Mouse (Mus musculus) liver, embryonic 13.5 days (tissue): ENCODE data around the gene Agbl3. TPM values are rescaled to one million over a fixed set of nuclear protein-coding genes. Genes with fewer than 3 reads are reported as not detected.

Experiments
- ATAC-seq: fragments of 200-750 bp; cut with Nextera tagmentation; 2 replicates; pipeline ENCODE4 v1.8.0; 2017; ENCODE audit warnings: low read depth, mild to moderate bottlenecking, moderate number of reproducible peaks, moderate library complexity
- DNase-seq: peaks from one replicate; pipeline ENCODE4 v3.0.0; 2022
- H3K27ac ChIP-seq: fragments of 300-500 bp; sonication (generic); 2 replicates; pipeline ENCODE4 v1.5.1; 2015; ENCODE audit warnings: moderate library complexity, mild to moderate bottlenecking, inconsistent platforms
- H3K27me3 ChIP-seq: fragments of 300-500 bp; sonication (generic); 2 replicates; pipeline ENCODE4 v1.6.1; 2015; ENCODE audit warnings: mild to moderate bottlenecking, inconsistent platforms
- H3K36me3 ChIP-seq: fragments of 300-500 bp; sonication (generic); 2 replicates; pipeline ENCODE4 v1.6.1; 2015; ENCODE audit warnings: mild to moderate bottlenecking, inconsistent platforms
- H3K4me1 ChIP-seq: fragments of 300-500 bp; sonication (generic); replicated peaks from 2 replicates; pipeline ENCODE4 v1.6.1; 2015; ENCODE audit warnings: inconsistent platforms
- H3K4me2 ChIP-seq: fragments of 300-500 bp; sonication (generic); 2 replicates; pipeline ENCODE4 v1.6.1; 2015; ENCODE audit warnings: inconsistent platforms, mild to moderate bottlenecking, moderate library complexity
- H3K4me3 ChIP-seq: fragments of 300-500 bp; sonication (generic); replicated peaks from 2 replicates; pipeline ENCODE4 v1.5.1; 2015; ENCODE audit warnings: mild to moderate bottlenecking, inconsistent platforms
- H3K9ac ChIP-seq: fragments of 300-500 bp; sonication (generic); 2 replicates; pipeline ENCODE4 v1.6.1; 2015; ENCODE audit warnings: mild to moderate bottlenecking, inconsistent platforms
- H3K9me3 ChIP-seq: fragments of 300-500 bp; sonication (generic); replicated peaks from 2 replicates; pipeline ENCODE4 v1.6.1; 2016; ENCODE audit warnings: inconsistent platforms
- WGBS: fragments of 180-500 bp; shearing (Covaris S2); methylation state at CpG from one replicate; pipeline ENCODE4 v1.1.7; 2015; ENCODE audit not compliant: insufficient replicate concordance; 5-methylcytosine and 5-hydroxymethylcytosine counted together
- polyA plus RNA-seq: library from polyadenylated mRNA; unstranded; fragments of >200 nt; fragmentation: Nextera tagmentation; extraction: Ambion mirVana; gene quantifications from 2 replicates; pipeline ENCODE4 v1.2.1, GENCODE M21; 2015

The Agbl3 gene
- polyA plus RNA-seq, 1 experiment from 2014 or later = 3.7 TPM

DNA sequence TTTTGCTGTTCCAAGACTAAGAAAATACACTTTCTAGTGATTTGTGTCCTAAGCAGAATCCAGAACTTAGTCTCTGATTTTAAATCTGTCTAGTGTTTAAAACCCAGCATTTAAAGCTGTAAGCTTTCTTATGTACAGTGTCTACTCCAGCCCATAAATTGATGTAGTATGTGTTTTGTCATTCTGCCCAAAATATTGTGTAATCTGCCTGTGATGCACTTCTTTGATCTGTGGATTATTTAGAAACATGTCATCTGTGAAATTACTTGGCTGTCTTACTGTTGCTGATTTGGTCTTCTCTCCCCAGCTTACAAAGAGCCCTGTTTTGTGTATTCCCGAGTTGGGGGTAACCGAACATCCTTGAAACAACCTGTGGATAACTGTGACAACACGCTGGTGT, 17.7 kb downstream of the Agbl3 start:
- Histone ChIP-seq H3K4me1 (peaks cover 5% of the 10 kb centered on the region), H3K4me2 (no peak overlapping the region), H3K9me3 (no peaks in the 10 kb centered on the region), H3K27ac (no peak overlapping the region), H3K27me3 (no peaks in the 10 kb centered on the region), H3K36me3 (no peaks in the 10 kb centered on the region), H3K9ac (no peak overlapping the region), H3K4me3 (no peak overlapping the region)
- DNase-seq (no peak), ATAC-seq (no peak)
- WGBS = 73% methylated on average over 3 of the region's 3 CpGs

DNA sequence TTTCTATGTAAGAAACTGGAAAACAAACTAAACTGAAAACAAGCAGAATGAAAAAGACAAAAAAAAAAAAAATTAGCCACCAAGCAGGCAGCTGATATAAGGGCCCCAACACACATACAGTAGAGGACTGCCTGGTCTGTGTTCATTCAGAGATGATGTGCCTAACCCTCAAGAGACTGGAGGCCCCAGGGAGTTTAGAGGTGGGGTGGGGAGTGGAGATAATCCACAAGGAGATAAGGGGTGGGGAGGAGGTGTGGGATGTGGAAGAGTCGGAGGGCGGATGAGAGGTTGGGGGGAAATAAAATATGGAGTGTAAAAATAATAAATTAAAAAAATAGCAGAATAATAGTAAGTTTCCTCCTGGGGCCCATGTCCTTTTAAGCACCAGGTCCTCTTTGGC, 25.4 kb downstream of the Agbl3 start:
- H3K9ac ChIP-seq = no peak overlapping the region
- no peaks in the 10 kb centered on the region for H3K9me3 ChIP-seq
- ATAC-seq (peak; percentile 99), DNase-seq (peak; percentile 45)
- 0 out of 2 replicates have a peak overlapping the region, but pooled peaks have one; percentile 14 for H3K4me2 ChIP-seq
- H3K4me1 ChIP-seq = peaks cover 20% of the 10 kb centered on the region
- H3K27me3 ChIP-seq = no peaks in the 10 kb centered on the region
- no peaks in the 10 kb centered on the region for H3K36me3 ChIP-seq
- WGBS = 6% methylated on average over 2 of the region's 2 CpGs
- peak overlapping the region; percentile 75; the same call in 1 of the 2 replicates for H3K27ac ChIP-seq
- no peak overlapping the region for H3K4me3 ChIP-seq

DNA sequence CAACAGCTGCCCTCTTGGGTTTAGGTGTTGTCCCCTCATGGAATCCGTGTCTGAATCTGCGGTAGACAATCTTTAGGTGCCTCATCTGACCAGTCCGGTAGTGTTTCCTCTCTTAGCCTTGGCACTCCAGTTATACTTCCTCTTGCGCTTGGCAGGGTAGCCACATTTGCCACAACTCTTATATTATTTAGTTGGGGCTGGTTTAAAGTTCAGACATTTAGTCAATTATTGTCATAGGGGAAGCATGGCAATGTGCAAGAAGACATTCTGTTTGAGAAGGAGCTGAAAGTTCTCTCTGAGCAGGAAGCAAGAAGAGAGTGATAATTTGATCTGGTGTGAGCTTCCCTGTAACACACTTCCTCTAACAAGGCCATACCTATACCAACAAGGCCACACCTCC, 30.4 kb downstream of the Agbl3 start:
- H3K9me3 ChIP-seq = no peaks in the 10 kb centered on the region
- H3K4me2 ChIP-seq = no peak overlapping the region
- no peak for ATAC-seq
- DNase-seq = no peak
- H3K27me3 ChIP-seq = no peaks in the 10 kb centered on the region
- WGBS = 38% methylated on average over 4 of the region's 4 CpGs
- no peaks in the 10 kb centered on the region for H3K36me3 ChIP-seq
- H3K4me1 ChIP-seq = peaks cover 10% of the 10 kb centered on the region
- no peak overlapping the region for H3K4me3 ChIP-seq
- no peak overlapping the region for H3K9ac ChIP-seq
- H3K27ac ChIP-seq = no peak overlapping the region

DNA sequence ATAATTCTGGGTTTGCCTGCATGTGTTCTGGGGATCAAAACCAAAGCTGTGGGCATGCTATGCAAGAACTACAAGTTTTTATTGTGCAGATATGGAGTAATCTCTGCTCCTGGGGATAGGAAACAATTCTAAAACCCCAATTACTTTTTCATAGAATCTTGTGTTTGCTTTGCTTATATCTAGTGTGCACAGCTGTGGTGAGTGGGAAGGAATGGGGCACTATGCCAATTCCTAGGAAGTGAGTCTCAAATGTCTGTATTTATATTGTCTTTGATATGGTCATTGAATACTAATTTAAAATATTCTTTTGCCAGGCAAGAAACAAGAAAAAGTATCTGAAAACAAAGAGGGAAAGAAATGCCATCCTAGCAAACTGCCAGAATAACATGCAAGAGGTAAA, 44.2 kb downstream of the Agbl3 start:
- H3K27me3 ChIP-seq = no peaks in the 10 kb centered on the region
- no peak overlapping the region for H3K4me2 ChIP-seq
- H3K9me3 ChIP-seq = no peaks in the 10 kb centered on the region
- H3K9ac ChIP-seq = no peak overlapping the region
- H3K4me1 ChIP-seq = no peaks in the 10 kb centered on the region
- ATAC-seq (no peak), DNase-seq (no peak)
- H3K27ac ChIP-seq = no peak overlapping the region
- no peaks in the 10 kb centered on the region for H3K36me3 ChIP-seq
- no peak overlapping the region for H3K4me3 ChIP-seq

DNA sequence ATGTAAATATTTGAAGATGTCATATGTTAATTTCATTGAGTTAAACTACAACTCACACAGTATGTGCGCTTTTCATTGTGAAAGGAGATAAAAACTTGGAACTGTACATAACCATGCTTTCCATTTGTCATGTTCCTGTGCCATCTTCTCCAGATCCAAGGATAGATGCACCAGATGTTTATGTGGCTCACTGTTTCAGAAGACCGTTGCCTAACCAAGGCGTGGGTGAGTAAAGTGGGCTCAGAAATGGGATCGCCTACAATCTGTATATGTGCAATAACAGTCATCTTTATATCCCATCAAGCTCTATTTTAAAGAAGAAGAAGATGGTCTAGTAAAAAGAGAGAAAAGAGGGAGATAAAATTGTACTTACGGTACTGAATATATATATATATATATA, 52.1 kb downstream of the Agbl3 start:
- Histone ChIP-seq H3K36me3 (no peaks in the 10 kb centered on the region), H3K4me2 (no peak overlapping the region), H3K9ac (no peak overlapping the region), H3K4me1 (peaks cover 4% of the 10 kb centered on the region; the same call in 1 of the 2 replicates), H3K27me3 (no peaks in the 10 kb centered on the region), H3K9me3 (no peaks in the 10 kb centered on the region), H3K27ac (no peak overlapping the region), H3K4me3 (no peak overlapping the region)
- ATAC-seq (no peak), DNase-seq (no peak)
- 82% methylated on average over 5 of the region's 5 CpGs for WGBS

DNA sequence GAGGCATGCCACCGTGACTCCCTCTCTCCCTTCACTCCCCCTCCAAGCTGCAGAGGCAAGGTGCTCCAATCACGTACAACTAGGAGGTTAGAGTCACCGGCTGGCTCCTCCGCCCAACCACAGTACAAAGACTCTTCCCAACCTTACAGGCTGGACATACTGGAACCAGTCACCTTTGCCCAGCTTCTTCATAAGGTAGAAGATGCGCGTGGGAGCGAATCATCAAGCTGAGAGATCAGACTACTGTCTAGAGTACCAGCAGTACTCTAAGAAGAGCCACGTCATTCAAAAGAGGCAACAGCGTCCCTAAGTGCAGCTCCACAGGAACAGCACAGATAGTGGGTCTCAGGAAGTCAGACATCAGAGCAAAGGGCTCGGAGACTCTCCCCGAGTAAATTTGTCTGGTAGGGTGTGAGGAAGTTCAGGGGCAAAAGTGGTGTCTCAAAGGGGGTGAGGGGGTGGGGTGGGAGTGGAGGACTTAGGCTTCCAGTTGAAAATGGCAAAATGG, 81.4 kb downstream of the Agbl3 start:
- ATAC-seq (no peak), DNase-seq (no peak)
- H3K4me3 ChIP-seq = no peak overlapping the region
- no peaks in the 10 kb centered on the region for H3K9me3 ChIP-seq
- peaks cover 44% of the 10 kb centered on the region for H3K4me1 ChIP-seq
- WGBS = 62% methylated on average over 11 of the region's 11 CpGs
- no peaks in the 10 kb centered on the region for H3K27me3 ChIP-seq
- H3K27ac ChIP-seq = no peak overlapping the region
- no peak overlapping the region for H3K9ac ChIP-seq
- no peaks in the 10 kb centered on the region for H3K36me3 ChIP-seq
- H3K4me2 ChIP-seq = peak overlapping the region; percentile 69; the same call in 1 of the 2 replicates

DNA sequence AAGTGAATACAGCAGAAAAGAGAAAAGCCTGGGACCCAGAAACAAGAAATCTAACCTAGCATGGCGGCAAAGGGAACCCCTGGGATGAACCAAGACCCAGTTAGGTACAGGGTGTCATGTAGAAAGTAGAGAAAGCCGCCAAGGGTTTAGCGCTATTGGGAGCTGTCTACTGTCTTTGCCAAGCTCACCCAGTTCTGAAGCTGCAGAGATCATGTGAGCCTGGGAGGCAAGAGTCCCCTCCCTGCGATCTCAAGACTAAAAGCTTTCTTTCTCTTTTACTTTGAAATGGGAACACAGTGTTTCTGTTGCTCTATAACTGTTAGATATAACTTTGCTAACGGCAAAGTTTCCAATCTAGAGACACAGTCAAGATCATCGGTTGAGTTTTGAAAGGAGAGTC, 82.1 kb downstream of the Agbl3 start:
- H3K27ac ChIP-seq = peak overlapping the region; percentile 78
- peaks cover 52% of the 10 kb centered on the region for H3K4me1 ChIP-seq
- WGBS = 71% methylated on average over 6 of the region's 6 CpGs
- H3K9me3 ChIP-seq = no peaks in the 10 kb centered on the region
- peak overlapping the region; percentile 66 for H3K9ac ChIP-seq
- peak overlapping the region; percentile 69 for H3K4me2 ChIP-seq
- DNase-seq (no peak), ATAC-seq (no peak)
- no peaks in the 10 kb centered on the region for H3K36me3 ChIP-seq
- H3K4me3 ChIP-seq = peak overlapping the region; percentile 46
- H3K27me3 ChIP-seq = no peaks in the 10 kb centered on the region

DNA sequence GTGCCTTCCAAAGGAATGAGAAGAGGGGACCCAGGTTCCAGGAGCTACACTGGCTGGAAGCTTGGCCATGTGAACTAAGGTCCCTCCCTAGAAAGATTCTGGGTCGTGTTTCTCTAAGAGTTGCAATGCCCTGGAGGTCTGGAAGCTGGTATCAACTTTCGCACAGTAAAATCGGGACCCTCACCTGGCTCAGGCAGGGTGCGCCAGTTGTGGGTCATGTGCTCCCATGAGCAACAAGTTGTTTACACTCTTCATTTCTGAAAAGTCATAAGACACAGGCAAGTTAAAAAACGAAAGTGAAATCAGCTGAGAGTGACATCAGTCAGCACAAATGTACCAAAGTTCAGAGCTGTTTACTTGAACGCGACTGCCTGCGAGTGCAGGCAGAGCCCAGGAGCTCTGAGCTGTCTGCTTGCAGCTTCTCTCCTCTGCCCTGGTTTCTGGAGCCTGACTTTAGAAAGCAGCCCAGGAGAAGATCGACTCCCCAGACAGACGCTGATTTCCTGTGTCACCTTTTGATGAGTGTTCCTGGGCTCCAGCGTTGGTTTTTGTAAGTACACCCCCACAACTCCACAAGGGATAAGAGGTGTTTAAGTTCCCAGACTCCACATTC, 82.7 kb downstream of the Agbl3 start, which contains the start of gene Tmem140:
Gene Tmem140, plus strand, starts transcription at position 356 of the 613 bp plus-strand sequence.
- Histone ChIP-seq H3K9ac (peak within 1 kb of the TSS; percentile 66), H3K9me3 (no peaks in the 10 kb centered on the region), H3K27me3 (no peaks in the 10 kb centered on the region), H3K4me1 (peaks cover 57% of the 10 kb centered on the region), H3K36me3 (no peaks in the 10 kb centered on the region), H3K4me3 (peak within 1 kb of the TSS; percentile 46), H3K27ac (peak within 1 kb of the TSS; percentile 78), H3K4me2 (peak within 1 kb of the TSS; percentile 69)
- peak; percentile 62 for ATAC-seq
- DNase-seq = no peak
- WGBS = 21% methylated on average over 11 of the region's 11 CpGs

DNA sequence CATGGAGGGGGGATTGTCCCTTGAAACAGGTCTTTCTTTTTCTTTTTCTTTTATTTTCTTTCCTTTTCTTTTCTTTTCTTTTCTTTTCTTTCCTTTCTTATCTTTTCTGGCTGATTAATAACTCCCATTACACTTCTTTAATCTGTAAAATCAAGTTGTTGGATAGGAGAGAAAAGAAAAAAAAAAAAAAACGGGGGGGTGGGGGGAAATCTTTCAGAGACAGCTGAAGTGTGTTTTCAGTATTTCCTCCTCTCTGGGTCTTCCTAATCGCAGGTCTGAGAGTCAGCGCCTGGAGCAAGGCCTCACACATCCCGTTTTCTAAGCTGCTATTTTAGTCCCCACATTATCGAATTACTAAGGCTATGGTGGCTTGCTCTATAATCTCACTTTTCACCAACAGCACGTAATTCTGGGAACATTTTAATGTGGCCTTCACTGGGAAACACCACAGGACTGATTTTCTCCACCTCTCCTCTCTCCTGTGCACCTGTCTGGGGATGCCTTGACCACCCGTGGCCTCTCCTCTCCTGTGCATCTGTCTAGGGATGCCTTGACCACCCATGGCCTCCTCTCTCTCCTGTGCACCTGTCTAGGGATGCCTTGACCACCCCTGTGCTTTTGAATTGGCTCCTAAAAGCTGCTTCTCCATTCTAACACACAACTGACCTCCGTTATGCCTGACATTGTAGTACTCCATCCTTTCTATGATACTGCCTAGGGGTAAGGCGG, 83.7 kb downstream of the Agbl3 start:
- no peaks in the 10 kb centered on the region for H3K36me3 ChIP-seq
- no peak overlapping the region for H3K27ac ChIP-seq
- H3K9me3 ChIP-seq = no peaks in the 10 kb centered on the region
- H3K27me3 ChIP-seq = no peaks in the 10 kb centered on the region
- DNase-seq (no peak), ATAC-seq (no peak)
- H3K9ac ChIP-seq = no peak overlapping the region
- WGBS = 42% methylated on average over 9 of the region's 9 CpGs
- no peak overlapping the region for H3K4me3 ChIP-seq
- H3K4me1 ChIP-seq = peaks cover 67% of the 10 kb centered on the region
- peak overlapping the region; percentile 17; the same call in 1 of the 2 replicates for H3K4me2 ChIP-seq

DNA sequence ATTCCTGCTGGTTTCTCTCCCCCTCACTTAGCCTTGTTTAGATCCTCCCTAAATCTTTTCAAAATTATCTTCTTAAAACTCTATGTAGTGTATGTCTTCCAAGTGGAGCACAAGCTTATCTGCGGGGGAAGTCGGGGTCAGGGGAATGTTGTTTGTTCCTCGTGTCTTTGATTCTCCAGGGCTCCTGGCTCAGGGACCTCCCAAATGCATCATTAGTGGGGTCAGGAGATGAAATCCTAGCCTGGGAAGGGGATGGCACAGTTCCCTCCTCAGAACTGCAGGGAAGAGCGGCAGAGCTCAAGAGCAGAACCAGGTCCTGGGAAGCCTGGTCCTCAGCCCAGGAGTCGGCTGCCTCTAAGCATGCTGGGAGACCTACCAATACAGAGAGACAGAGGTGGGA, 85.0 kb downstream of the Agbl3 start:
- WGBS = 58% methylated on average over 5 of the region's 5 CpGs
- H3K27ac ChIP-seq = peak overlapping the region; percentile 71
- H3K9me3 ChIP-seq = no peaks in the 10 kb centered on the region
- H3K4me3 ChIP-seq = no peak overlapping the region
- ATAC-seq = no peak
- no peak for DNase-seq
- 0 out of 2 replicates have a peak overlapping the region, but pooled peaks have one; percentile 15 for H3K4me2 ChIP-seq
- peaks cover 79% of the 10 kb centered on the region for H3K4me1 ChIP-seq
- H3K36me3 ChIP-seq = no peaks in the 10 kb centered on the region
- no peaks in the 10 kb centered on the region for H3K27me3 ChIP-seq
- peak overlapping the region; percentile 6; the same call in 1 of the 2 replicates for H3K9ac ChIP-seq

DNA sequence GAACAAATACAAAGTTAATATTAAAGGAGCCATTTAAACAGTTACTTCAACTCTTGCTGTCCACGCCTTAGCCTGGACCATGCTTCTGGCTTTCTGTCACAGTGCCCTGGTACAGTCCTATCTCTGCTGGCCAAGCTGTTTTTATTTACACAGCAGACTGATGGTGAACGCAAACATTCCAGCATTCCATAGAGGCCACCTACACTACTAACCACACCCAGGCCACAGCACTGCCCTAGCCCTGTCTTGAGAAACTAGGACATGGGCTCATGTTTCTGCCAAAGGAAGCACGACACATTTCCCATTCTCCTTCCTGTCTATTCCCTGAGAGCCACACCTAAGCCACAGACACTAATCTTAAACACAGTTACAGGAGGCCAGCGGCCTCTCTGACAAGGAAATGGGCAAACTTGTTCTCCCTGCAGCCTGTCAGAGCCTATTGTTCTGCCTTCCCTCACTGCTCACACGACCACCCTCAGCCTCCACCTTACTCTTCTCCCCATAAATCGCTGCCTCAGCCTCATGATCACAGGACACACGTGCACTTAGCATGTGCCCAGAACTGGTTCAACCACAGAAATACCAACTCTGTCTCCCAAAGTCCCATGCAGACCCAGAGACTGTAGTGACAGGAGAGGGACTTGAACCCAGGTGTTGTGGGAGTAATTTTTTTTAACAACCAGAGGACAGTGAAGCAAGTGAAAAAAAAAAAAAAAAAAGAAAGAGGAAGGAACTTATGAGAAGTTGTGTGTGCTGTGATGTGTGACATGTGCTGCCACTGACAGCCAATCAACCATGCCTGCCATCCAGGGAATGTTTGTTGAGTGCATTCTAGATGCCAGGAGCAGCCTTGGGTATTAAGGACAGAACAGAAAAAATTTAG, 85.7 kb downstream of the Agbl3 start:
- no peaks in the 10 kb centered on the region for H3K36me3 ChIP-seq
- DNase-seq = no peak
- H3K4me2 ChIP-seq = 0 out of 2 replicates have a peak overlapping the region, but pooled peaks have one; percentile 15
- ATAC-seq = peak; percentile 57
- 26% methylated on average over 7 of the region's 7 CpGs for WGBS
- no peaks in the 10 kb centered on the region for H3K9me3 ChIP-seq
- H3K9ac ChIP-seq = peak overlapping the region; percentile 47; the same call in 1 of the 2 replicates
- peaks cover 87% of the 10 kb centered on the region for H3K4me1 ChIP-seq
- H3K27ac ChIP-seq = peak overlapping the region; percentile 71
- no peak overlapping the region for H3K4me3 ChIP-seq
- no peaks in the 10 kb centered on the region for H3K27me3 ChIP-seq
